ENCODE assay signal across 16 mouse cellular contexts in genomic region chr7:6228491-6228890, GRCm38 (mm10). TPM values are rescaled to one million over a fixed set of nuclear protein-coding genes. Genes with fewer than 3 reads are reported as not detected.
DNase-seq lines count a peak whose midpoint lies in the region; TF ChIP-seq lines count a peak whose summit lies in the region.
"Not testable (repeated sequence)": the region's sequence is repeated elsewhere in the genome, so short reads cannot be mapped to it uniquely, and the experiment has no call there.
"Had no signal": no experiment of that assay in that cellular context is flagged by ENCODE, and none has a peak within 500 bp of the region (broad histone marks: within the 10 kb centered on the region; RNA-seq: fewer than 3 reads in every experiment).

No protein-coding gene starts in this region.

- not testable (repeated sequence) for H3K9ac ChIP-seq in heart, adult 2 months (ENCODE audit: low read depth, low read length)

- not testable (repeated sequence) for H3K4me1 ChIP-seq in cerebellum, adult 2 months (ENCODE audit: control insufficient read depth, insufficient read depth, low read length); heart, adult 2 months (ENCODE audit: control insufficient read depth, insufficient read depth, low read length)

- WGBS in cerebellum, adult 2 months: 49% methylated on average over 8 of the region's 8 CpGs
- WGBS in heart, adult 2 months: 44% methylated on average over 8 of the region's 8 CpGs

- intact Hi-C loops in heart, adult 2 months (cut with DNase I): not testable (repeated sequence)

- not testable (repeated sequence) for TF ChIP-seq CTCF in cerebellum, adult 2 months (IDR thresholded peaks at IDR 0.05; ENCODE audit: borderline replicate concordance, insufficient read depth, low read depth, low read length)
- TF ChIP-seq CTCF in heart, adult 2 months (IDR thresholded peaks at IDR 0.05): peak; percentile 24; the same call in 1 of the 2 replicates

- not testable (repeated sequence) for H3K27me3 ChIP-seq in cerebellum, adult 2 months (ENCODE audit: control insufficient read depth, insufficient read depth, low read length); heart, adult 2 months (ENCODE audit: control insufficient read depth, insufficient read depth, low read length)

- not testable (repeated sequence) for H3K4me3 ChIP-seq in cerebellum, adult 2 months (replicated peaks; ENCODE audit: insufficient read depth, low read depth, low read length); heart, adult 2 months

- TF ChIP-seq EP300 in heart, adult 2 months (IDR thresholded peaks at IDR 0.05; ENCODE audit: insufficient read depth, low read depth, low read length): not testable (repeated sequence)

- not testable (repeated sequence) for H3K79me2 ChIP-seq in heart, adult 2 months (replicated peaks; ENCODE audit: control insufficient read depth, insufficient read depth, low read length)

- DNase-seq in CD4-positive, CD25-positive, alpha-beta regulatory T cell, adult 2 months (ENCODE audit: low read depth, low spot score): peak; percentile 4
- DNase-seq in ZHBTc4 (ENCODE audit: low read depth, low spot score): peak; percentile 88
- peak; percentile 12 to 30 for DNase-seq in cerebellum, adult 2 months
- not testable (repeated sequence) for DNase-seq in heart, adult 2 months
- DNase-seq in kidney, postnatal 14 days: peak; percentile 12
- DNase-seq in left cerebral cortex, adult 9 months (ENCODE audit: low spot score in 2 of 2): peak; percentile 1 to 9
- peak; percentile 6 for DNase-seq in lung, postnatal 25 days (ENCODE audit: low spot score)
- peak; percentile 7 for DNase-seq in right cerebral cortex, postnatal 4 days

- not testable (repeated sequence) for H3K36me3 ChIP-seq in heart, adult 2 months (ENCODE audit: control insufficient read depth, insufficient read depth, low read length)

- TF ChIP-seq POLR2A in cerebellum, adult 2 months (IDR thresholded peaks at IDR 0.05; ENCODE audit: borderline replicate concordance, insufficient read depth, low read length); heart, adult 2 months (IDR thresholded peaks at IDR 0.05; ENCODE audit: insufficient read depth, low read depth, low read length): not testable (repeated sequence)

- H3K27ac ChIP-seq in cerebellum, adult 2 months (ENCODE audit: insufficient read depth, low read length); heart, adult 2 months: not testable (repeated sequence)

RNA-seq across cellular contexts. Expression of gene Zscan5b, which starts 6.4 kb away (rescaled TPM):
- not detected in 2 replicates for polyA plus RNA-seq in cerebellum, adult 2 months (2012; rRNA removed)
- not detected for total RNA-seq in heart, adult 2 months (2021)
- not detected in 2 replicates for polyA plus RNA-seq in heart, adult 2 months (2012; rRNA removed)
- total RNA-seq: gastrocnemius, postnatal 25 days; hematopoietic stem cell, adult 5-6 weeks had no signal
- polyA plus RNA-seq: forebrain, embryonic 16.5 days; heart, embryonic 12.5 days; intestine, embryonic 15.5 days; liver, embryonic 12.5 days; midbrain, embryonic 16.5 days; neural tube, embryonic 13.5 days had no signal

RNA-seq across cellular contexts. Expression of gene Epp13, which starts 24.0 kb away (rescaled TPM):
- polyA plus RNA-seq in cerebellum, adult 2 months (2012; rRNA removed): not detected in 2 replicates
- total RNA-seq in heart, adult 2 months (2021): not detected
- polyA plus RNA-seq in heart, adult 2 months (2012; rRNA removed): not detected in 2 replicates
- total RNA-seq: gastrocnemius, postnatal 25 days; hematopoietic stem cell, adult 5-6 weeks had no signal
- polyA plus RNA-seq: forebrain, embryonic 16.5 days; heart, embryonic 12.5 days; intestine, embryonic 15.5 days; liver, embryonic 12.5 days; midbrain, embryonic 16.5 days; neural tube, embryonic 13.5 days had no signal

RNA-seq across cellular contexts. Expression of gene Galp, which starts 31.6 kb away (rescaled TPM):
- polyA plus RNA-seq in cerebellum, adult 2 months (2012; rRNA removed): not detected in 2 replicates
- not detected for total RNA-seq in heart, adult 2 months (2021)
- polyA plus RNA-seq in heart, adult 2 months (2012; rRNA removed): not detected in 2 replicates
- total RNA-seq: gastrocnemius, postnatal 25 days; hematopoietic stem cell, adult 5-6 weeks had no signal
- polyA plus RNA-seq: forebrain, embryonic 16.5 days; heart, embryonic 12.5 days; intestine, embryonic 15.5 days; liver, embryonic 12.5 days; midbrain, embryonic 16.5 days; neural tube, embryonic 13.5 days had no signal

RNA-seq across cellular contexts. Expression of gene Zfp444, which starts 56.5 kb away (rescaled TPM):
- 52.0 and 52.2 TPM in 2 replicates for polyA plus RNA-seq in cerebellum, adult 2 months (2012; rRNA removed)
- total RNA-seq in heart, adult 2 months (2021): 10 to 100 TPM; 11.0 to 12.7 TPM
- polyA plus RNA-seq in heart, adult 2 months (2012; rRNA removed): 8.1 and 10.9 TPM in 2 replicates

RNA-seq across cellular contexts. Expression of gene Zfp667, which starts 57.9 kb away (rescaled TPM):
- polyA plus RNA-seq in cerebellum, adult 2 months (2012; rRNA removed): 7.9 and 8.8 TPM in 2 replicates
- 1 to 10 TPM; 3.6 to 4.6 TPM for total RNA-seq in heart, adult 2 months (2021)
- polyA plus RNA-seq in heart, adult 2 months (2012; rRNA removed): 0.96 and 2.3 TPM in 2 replicates
